Mouse (Mus musculus) heart, postnatal 25 days (tissue): ENCODE data around the gene Trim43a. TPM values are rescaled to one million over a fixed set of nuclear protein-coding genes. Genes with fewer than 3 reads are reported as not detected.

Source experiments
- total RNA-seq, 2 experiments: library from RNA; stranded (reverse); gene quantifications; 2 replicates each; pipeline ENCODE4 v1.2.3; 2021

The Trim43a gene
- total RNA-seq, 2 experiments from 2014 or later: 0.17 TPM; not detected in 1

Other genes starting within 250 kb of the Trim43a start
- gene Snx14, start 141.9 kb upstream of the Trim43a start, total RNA-seq: 10 to 100 TPM; 24.5 to 25.6 TPM
- gene Gm20537, start 124.3 kb upstream of the Trim43a start, total RNA-seq: not detected
- gene Syncrip, start 98.3 kb upstream of the Trim43a start, total RNA-seq: 10 to 100 TPM; 53.0 to 64.1 TPM
- 1 to 10 TPM; 6.0 to 9.6 TPM for gene Zfp949, start 32.9 kb upstream of the Trim43a start, total RNA-seq
- 10 to 100 TPM; 14.6 to 15.5 TPM for gene Mthfsl, start 139.4 kb downstream of the Trim43a start, total RNA-seq
- gene Bcl2a1d, start 151.0 kb downstream of the Trim43a start, total RNA-seq: under 1 TPM; 0.34 to 0.70 TPM